Mouse (Mus musculus) granulocyte monocyte progenitor cell, adult 5-6 weeks (primary cell): Measurements from ENCODE around the gene Dhodh. TPM values are rescaled to one million over a fixed set of nuclear protein-coding genes. Genes with fewer than 3 reads are reported as not detected.

Source experiments
- ATAC-seq: replicated peaks from 2 replicates; pipeline ENCODE4 v1.8.0; 2016; ENCODE audit warnings: mild to moderate bottlenecking, moderate TSS enrichment, inconsistent platforms; ENCODE audit not compliant: poor library complexity, severe bottlenecking
- total RNA-seq, 2 experiments: library from RNA; stranded (forward) in 1 of 2; stranded (reverse) in 1 of 2; fragments of 200-712, 200-1000 nt in 1 of 2; fragments of >200 nt in 1 of 2; fragmentation: Nextera tagmentation in 1 of 2; gene quantifications; 2 replicates each; pipeline ENCODE4 v1.2.3; 2014 to 2017

Gene Dhodh
- total RNA-seq, 2 experiments from 2014 or later = 23.9 to 28.7 TPM

DNA sequence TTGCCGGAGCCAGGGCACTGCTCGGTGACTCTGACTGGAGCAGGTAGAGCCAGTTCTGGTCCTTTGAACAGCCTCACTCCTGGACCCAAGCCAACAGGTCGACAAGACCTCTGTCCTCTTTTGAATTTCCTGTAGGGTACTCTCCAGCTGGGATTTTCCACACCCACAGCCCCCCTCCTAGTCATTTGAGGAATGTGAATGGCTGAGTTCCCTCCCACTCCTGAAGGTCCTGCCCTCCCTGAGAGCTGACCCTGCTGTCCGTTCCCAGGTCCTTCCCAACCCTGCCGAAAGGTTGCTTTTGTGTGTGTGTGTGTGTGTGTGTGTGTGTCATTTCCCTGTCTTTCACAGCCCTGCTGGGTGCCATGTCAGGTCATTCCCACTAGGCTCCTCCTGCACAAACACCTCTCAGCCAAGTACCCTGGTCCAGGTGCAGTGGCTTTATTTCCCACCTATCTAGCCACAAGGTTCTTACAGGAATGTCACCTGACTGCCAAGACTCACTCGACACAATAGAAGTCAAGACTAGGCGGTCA lies 21.4 kb downstream of the Dhodh start:
- ATAC-seq = no peak

GRCm38 (mm10) chr8:109585652-109586051 lies 22.8 kb downstream of the Dhodh start:
- ATAC-seq = peak; percentile 98

GRCm38 (mm10) chr8:109584830-109585229 lies 23.6 kb downstream of the Dhodh start:
- no peak for ATAC-seq

- ATAC-seq = no peak
Measured at GRCm38 (mm10) chr8:109584293-109584692, 24.2 kb downstream of the Dhodh start.

GRCm38 (mm10) chr8:109578900-109579301 lies 29.6 kb downstream of the Dhodh start, which contains the start of gene Hp:
Gene Hp, minus strand, starts transcription at chr8:109579172.
- peak; percentile 85 for ATAC-seq

- ATAC-seq = no peak
Measured at GRCm38 (mm10) chr8:109576311-109576710, 32.2 kb downstream of the Dhodh start.

GRCm38 (mm10) chr8:109571139-109571538 lies 37.3 kb downstream of the Dhodh start:
- 0 out of 2 replicates have a peak, but pooled peaks have one; percentile 17 for ATAC-seq

DNA sequence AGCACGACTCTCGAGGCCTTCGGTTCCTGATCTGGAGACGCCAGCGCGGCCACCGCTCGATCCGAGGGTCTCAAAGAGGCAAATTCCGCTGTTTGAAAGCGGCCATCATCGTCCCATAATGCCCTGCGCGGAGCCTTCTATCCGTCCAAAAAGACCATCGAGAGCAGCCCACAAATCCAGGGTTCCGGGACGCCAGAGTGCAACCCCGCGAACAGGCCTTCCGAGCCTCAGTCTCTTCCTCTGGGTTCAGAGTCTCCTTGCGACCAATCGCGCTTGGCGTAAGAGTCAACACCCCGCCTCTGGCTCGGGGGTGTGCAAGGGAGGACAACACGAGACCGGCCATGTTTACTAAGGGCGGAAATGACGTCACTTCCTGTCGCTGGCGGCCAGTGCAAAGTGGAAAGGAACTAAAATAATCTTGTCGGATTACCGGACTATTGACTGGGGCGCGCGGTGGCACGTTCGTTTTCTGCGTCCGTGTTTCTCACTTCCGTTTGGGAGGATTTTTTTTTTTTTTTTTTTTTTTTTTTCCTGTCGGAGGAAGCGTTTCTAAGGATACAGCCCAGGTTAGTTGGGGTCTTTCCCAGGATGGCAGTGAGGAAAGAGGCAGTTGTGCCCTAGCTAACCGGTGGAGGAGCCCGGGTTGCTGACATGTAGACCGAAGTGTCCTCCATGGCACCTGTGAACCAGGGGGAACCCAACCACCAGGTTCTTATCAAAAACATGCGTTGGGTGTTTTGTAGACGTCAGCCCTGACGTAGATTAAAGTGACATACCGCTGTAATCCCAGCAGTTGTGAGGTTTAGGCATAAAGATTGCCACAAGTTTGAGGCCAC lies 42.8 kb downstream of the Dhodh start, which contains the start of the genes Dhx38 and Txnl4b:
TSS of gene Dhx38 (minus strand) at position 364 of the 836 bp plus-strand sequence.
TSS of gene Txnl4b (plus strand) at position 395 of the 836 bp plus-strand sequence.
- peak; percentile 86 for ATAC-seq

GRCm38 (mm10) chr8:109564766-109565165 lies 43.7 kb downstream of the Dhodh start:
- ATAC-seq = no peak

DNA sequence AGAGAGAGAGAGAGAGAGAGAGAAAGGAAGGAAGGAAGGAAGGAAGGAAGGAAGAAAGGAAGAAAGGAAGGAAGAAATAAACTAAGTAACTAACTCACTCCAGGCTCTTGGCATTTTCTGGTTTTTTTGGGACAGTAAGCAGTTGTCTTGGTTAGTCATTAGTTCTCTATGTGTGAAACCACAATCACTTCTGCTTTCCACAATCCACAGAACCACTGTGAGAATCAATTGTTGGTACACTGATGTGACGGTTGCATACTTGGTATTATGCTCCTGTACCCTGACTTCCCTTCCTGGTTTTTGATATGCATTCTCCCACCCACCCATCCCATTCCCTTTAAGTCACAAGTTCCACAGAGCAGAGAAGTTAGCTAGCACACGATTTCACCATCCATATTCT lies 44.6 kb downstream of the Dhodh start:
- peak; percentile 65 for ATAC-seq

DNA sequence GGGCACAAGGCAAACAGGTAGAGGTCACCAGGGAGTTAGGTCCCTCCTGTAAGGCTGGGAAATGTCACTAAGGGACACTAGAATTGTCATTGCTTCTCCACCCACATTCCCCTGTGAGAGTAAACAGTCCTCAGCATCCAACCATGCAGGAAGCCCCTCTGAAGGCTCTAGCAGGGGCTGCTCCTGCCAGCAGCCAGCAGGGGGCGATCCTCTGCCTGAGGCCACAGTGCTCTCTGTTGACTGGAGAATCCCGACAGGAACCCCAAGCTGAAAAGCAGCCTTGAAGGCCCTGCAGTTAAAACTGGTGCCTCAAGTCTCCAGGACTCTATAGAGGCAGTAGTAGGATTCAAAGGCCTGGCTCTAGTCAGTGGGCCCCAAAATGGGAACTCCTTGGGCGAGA lies 56.8 kb downstream of the Dhodh start:
- ATAC-seq = peak; percentile 47

DNA sequence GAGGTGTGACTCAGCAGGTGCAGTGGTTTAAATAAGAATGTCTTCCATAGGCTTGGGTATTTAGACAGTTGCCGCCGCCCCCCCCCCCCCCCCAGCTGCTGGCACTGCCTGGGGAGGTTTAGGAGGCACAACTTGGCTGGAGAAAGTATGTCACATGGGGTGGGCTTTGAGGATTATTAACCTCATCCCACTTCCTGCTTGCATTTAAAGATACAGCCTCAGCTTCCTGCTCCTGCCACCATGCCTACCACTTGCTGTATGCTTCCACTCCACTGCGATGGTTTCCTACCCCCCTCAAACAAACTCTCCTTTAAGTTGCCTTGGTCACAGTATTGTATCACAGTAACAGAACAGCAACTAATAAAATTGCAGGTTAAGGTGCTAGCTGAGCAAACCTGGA lies 64.4 kb downstream of the Dhodh start:
- 0 out of 2 replicates have a peak, but pooled peaks have one; percentile 24 for ATAC-seq

DNA sequence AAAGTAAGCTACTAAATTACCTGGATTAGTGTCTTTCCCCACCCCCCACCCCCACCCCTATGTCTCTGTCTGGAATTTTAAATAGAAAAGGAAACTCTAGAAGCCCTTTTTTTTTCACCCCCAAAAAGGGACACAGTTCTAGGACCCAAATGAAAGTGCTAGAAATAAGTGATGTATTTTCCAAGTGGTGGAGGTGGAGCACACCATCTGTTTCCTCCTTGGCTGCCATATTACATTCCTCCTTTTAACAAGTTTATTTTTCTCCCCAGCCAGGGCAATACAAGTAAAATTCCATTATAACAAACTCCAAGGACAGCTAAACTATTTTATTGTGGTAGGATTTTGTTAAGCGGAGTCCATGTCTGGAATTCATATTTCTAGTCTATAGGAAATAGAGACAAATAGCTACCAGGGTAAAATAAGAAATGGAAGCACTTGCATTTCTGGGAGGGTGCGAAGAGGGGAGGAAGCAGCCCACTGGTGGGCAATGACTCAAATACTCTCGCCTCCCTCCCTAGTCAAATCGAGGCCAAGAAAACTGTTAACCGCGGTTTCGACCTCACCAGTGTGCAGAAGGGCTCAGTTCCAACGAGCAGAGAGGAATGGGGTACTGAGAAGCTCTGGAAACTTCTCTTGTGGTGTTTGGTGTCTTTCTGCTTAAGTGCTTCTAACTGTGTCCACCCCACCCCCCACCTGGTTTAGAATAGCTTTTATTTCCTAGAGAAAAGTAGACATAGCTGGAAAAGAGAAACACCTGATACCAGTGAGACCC lies 65.5 kb downstream of the Dhodh start:
- ATAC-seq = no peak

- no peak for ATAC-seq
Measured at GRCm38 (mm10) chr8:109542165-109542564, 66.3 kb downstream of the Dhodh start.

Other genes with a start within 250 kb of the Dhodh start
- gene Pmfbp1, start 114.6 kb downstream of the Dhodh start, total RNA-seq (2014; fragmentation: Nextera tagmentation) = not detected in 2 replicates
- gene Pmfbp1, start 114.6 kb downstream of the Dhodh start, total RNA-seq (2017) = not detected in 2 replicates
- gene Dhx38, start 42.8 kb downstream of the Dhodh start, total RNA-seq (2014; fragmentation: Nextera tagmentation) = 36.1 and 46.0 TPM in 2 replicates
- 65.5 and 67.5 TPM in 2 replicates for gene Dhx38, start 42.8 kb downstream of the Dhodh start, total RNA-seq (2017)
- 9.3 and 15.8 TPM in 2 replicates for gene Txnl4b, start 42.8 kb downstream of the Dhodh start, total RNA-seq (2014; fragmentation: Nextera tagmentation)
- gene Txnl4b, start 42.8 kb downstream of the Dhodh start, total RNA-seq (2017) = 14.0 and 23.0 TPM in 2 replicates
- 206 and 211 TPM in 2 replicates for gene Hp, start 29.5 kb downstream of the Dhodh start, total RNA-seq (2014; fragmentation: Nextera tagmentation)
- gene Hp, start 29.5 kb downstream of the Dhodh start, total RNA-seq (2017) = 304 and 315 TPM in 2 replicates
- gene Pkd1l3, start 5.8 kb upstream of the Dhodh start, total RNA-seq (2014; fragmentation: Nextera tagmentation) = 0.13 and 2.1 TPM in 2 replicates
- gene Pkd1l3, start 5.8 kb upstream of the Dhodh start, total RNA-seq (2017) = 0.17 and 1.3 TPM in 2 replicates
- 69.5 and 83.8 TPM in 2 replicates for gene Ist1, start 84.6 kb upstream of the Dhodh start, total RNA-seq (2014; fragmentation: Nextera tagmentation)
- 76.9 and 82.2 TPM in 2 replicates for gene Ist1, start 84.6 kb upstream of the Dhodh start, total RNA-seq (2017)
- gene Zfp821, start 96.9 kb upstream of the Dhodh start, total RNA-seq (2014; fragmentation: Nextera tagmentation) = 4.7 and 5.6 TPM in 2 replicates
- gene Zfp821, start 96.9 kb upstream of the Dhodh start, total RNA-seq (2017) = 6.9 and 9.7 TPM in 2 replicates
- 12.4 and 16.8 TPM in 2 replicates for gene Atxn1l, start 129.1 kb upstream of the Dhodh start, total RNA-seq (2014; fragmentation: Nextera tagmentation)
- gene Atxn1l, start 129.1 kb upstream of the Dhodh start, total RNA-seq (2017) = 13.5 and 18.4 TPM in 2 replicates
- 85.2 and 89.6 TPM in 2 replicates for gene Ap1g1, start 169.9 kb upstream of the Dhodh start, total RNA-seq (2014; fragmentation: Nextera tagmentation)
- 68.4 and 88.4 TPM in 2 replicates for gene Ap1g1, start 169.9 kb upstream of the Dhodh start, total RNA-seq (2017)